Mouse (Mus musculus): ENCODE results near the gene Cadm2. TPM values are rescaled to one million over a fixed set of nuclear protein-coding genes. Genes with fewer than 3 reads are reported as not detected.
A peak's percentile ranks its signal among the peaks of the same experiment; 100 is the strongest.

The Cadm2 gene
- polyA plus RNA-seq, 1 experiment from 2014 or later, result 46.9 TPM

GRCm38 (mm10) chr16:66967686-66968085, 653.0 kb downstream of the Cadm2 start:
- Histone ChIP-seq H3K27me3 (replicated peaks; ENCODE audit: control insufficient read depth, insufficient read depth, low read length) (no peaks in the 10 kb centered on the region), H3K36me3 (ENCODE audit: control insufficient read depth, insufficient read depth) (no peaks in the 10 kb centered on the region)
- WGBS, result 70% methylated on average over 8 of the region's 8 CpGs

DNA sequence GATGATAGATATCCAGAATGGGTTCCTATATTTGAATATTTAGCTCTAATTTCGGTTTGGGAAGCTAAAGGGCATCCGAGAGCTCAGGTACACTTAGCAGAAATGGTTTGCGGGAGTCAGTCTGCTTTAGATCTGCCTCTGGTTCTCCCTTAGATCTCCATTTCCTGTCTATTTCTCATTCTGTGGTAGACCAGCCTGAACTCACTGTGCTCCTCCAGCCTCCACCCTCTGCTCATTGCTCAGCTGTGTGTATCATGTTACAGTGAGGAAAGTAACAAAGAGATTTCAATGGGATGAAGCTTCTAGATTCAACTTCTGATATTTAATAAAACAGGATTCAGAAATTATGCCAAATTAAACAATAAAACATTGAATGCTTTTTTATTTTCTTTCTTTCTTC, 661.6 kb downstream of the Cadm2 start:
- WGBS, result 80% methylated on average over 3 of the region's 3 CpGs

More at GRCm38 (mm10) chr16:66967686-66968085, 653.0 kb downstream of the Cadm2 start:
- H3K27ac ChIP-seq (ENCODE audit: low read length), result no peak overlapping the region
- no peak overlapping the region for H3K4me2 ChIP-seq (ENCODE audit: low read length)
- peak; percentile 39; the same call in 1 of the 2 replicates for ATAC-seq
- H3K4me3 ChIP-seq (replicated peaks; ENCODE audit: low read length), result no peak overlapping the region
- H3K4me1 ChIP-seq (replicated peaks; ENCODE audit: control insufficient read depth, insufficient read depth, low read length), result peaks cover 8% of the 10 kb centered on the region
- no peaks in the 10 kb centered on the region for H3K9me3 ChIP-seq (ENCODE audit: control insufficient read depth, low read length)
- no peak overlapping the region for H3K9ac ChIP-seq (replicated peaks; ENCODE audit: low read depth, low read length)

GRCm38 (mm10) chr16:66955876-66956275, 664.8 kb downstream of the Cadm2 start:
- H3K9ac ChIP-seq (replicated peaks; ENCODE audit: low read depth, low read length), result no peak overlapping the region
- H3K27ac ChIP-seq (ENCODE audit: low read length), result no peak overlapping the region
- H3K4me1 ChIP-seq (replicated peaks; ENCODE audit: control insufficient read depth, insufficient read depth, low read length), result no peaks in the 10 kb centered on the region
- no peak overlapping the region for H3K4me3 ChIP-seq (replicated peaks; ENCODE audit: low read length)
- no peaks in the 10 kb centered on the region for H3K9me3 ChIP-seq (ENCODE audit: control insufficient read depth, low read length)
- H3K4me2 ChIP-seq (ENCODE audit: low read length), result no peak overlapping the region
- ATAC-seq, result no peak
- no peaks in the 10 kb centered on the region for H3K27me3 ChIP-seq (replicated peaks; ENCODE audit: control insufficient read depth, insufficient read depth, low read length)
- no peaks in the 10 kb centered on the region for H3K36me3 ChIP-seq (ENCODE audit: control insufficient read depth, insufficient read depth)
- 64% methylated on average over 2 of the region's 2 CpGs for WGBS

More for the DNA sequence above, 661.6 kb downstream of the Cadm2 start:
- Histone ChIP-seq H3K27me3 (replicated peaks; ENCODE audit: control insufficient read depth, insufficient read depth, low read length) (no peaks in the 10 kb centered on the region), H3K4me3 (replicated peaks; ENCODE audit: low read length) (no peak overlapping the region), H3K4me1 (replicated peaks; ENCODE audit: control insufficient read depth, insufficient read depth, low read length) (no peaks in the 10 kb centered on the region), H3K36me3 (ENCODE audit: control insufficient read depth, insufficient read depth) (no peaks in the 10 kb centered on the region), H3K9me3 (ENCODE audit: control insufficient read depth, low read length) (no peaks in the 10 kb centered on the region), H3K4me2 (ENCODE audit: low read length) (no peak overlapping the region), H3K9ac (replicated peaks; ENCODE audit: low read depth, low read length) (no peak overlapping the region), H3K27ac (ENCODE audit: low read length) (no peak overlapping the region)
- ATAC-seq, result no peak

DNA sequence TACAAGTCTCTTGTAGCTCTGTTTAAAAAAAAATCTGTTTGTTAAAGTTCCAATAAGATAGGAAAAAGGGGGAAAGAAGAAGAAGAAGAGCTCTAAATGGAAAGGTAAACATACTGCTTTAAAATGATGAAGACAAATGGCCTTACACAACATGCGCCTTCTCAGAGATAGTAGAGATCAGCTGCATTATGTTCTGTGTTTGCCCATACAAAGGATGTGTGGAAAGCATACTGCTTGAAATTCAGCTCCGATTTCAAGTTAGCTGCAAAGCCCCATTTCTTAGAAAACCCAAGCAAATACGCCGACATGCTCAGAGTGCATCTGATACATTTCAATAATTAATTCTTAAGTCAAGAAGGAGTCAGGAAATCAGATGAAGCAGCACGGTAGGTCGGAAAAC, 684.4 kb downstream of the Cadm2 start:
- no peak for ATAC-seq
- Histone ChIP-seq H3K4me3 (replicated peaks; ENCODE audit: low read length) (no peak overlapping the region), H3K4me2 (ENCODE audit: low read length) (no peak overlapping the region), H3K9ac (replicated peaks; ENCODE audit: low read depth, low read length) (no peak overlapping the region), H3K9me3 (ENCODE audit: control insufficient read depth, low read length) (no peaks in the 10 kb centered on the region), H3K27ac (ENCODE audit: low read length) (no peak overlapping the region), H3K27me3 (replicated peaks; ENCODE audit: control insufficient read depth, insufficient read depth, low read length) (no peaks in the 10 kb centered on the region), H3K4me1 (replicated peaks; ENCODE audit: control insufficient read depth, insufficient read depth, low read length) (no peaks in the 10 kb centered on the region), H3K36me3 (ENCODE audit: control insufficient read depth, insufficient read depth) (no peaks in the 10 kb centered on the region)
- 81% methylated on average over 6 of the region's 6 CpGs for WGBS

DNA sequence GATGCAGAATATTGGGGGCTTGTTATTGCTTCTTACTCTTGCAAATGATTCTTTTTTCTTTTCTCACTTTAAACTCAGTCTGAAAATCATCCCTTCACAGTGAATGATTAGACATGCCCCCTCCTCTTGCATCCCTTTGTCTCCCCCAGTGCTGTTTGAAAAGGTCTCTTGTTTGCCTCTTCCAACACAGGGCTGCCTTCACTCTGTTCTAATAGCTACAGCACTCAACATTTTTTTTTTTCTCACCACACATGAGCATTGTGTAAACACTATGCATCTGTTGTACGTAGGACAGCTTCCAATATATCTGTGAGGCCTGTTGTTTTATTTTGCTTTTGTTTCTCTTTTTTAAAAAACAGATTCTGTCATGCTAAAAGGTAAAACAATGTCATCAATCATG, 695.2 kb downstream of the Cadm2 start:
- Histone ChIP-seq H3K36me3 (ENCODE audit: control insufficient read depth, insufficient read depth) (no peaks in the 10 kb centered on the region), H3K9ac (replicated peaks; ENCODE audit: low read depth, low read length) (no peak overlapping the region), H3K4me2 (ENCODE audit: low read length) (no peak overlapping the region), H3K27ac (ENCODE audit: low read length) (no peak overlapping the region), H3K4me3 (replicated peaks; ENCODE audit: low read length) (no peak overlapping the region), H3K9me3 (ENCODE audit: control insufficient read depth, low read length) (no peaks in the 10 kb centered on the region), H3K4me1 (replicated peaks; ENCODE audit: control insufficient read depth, insufficient read depth, low read length) (peaks cover 2% of the 10 kb centered on the region; the same call in 1 of the 2 replicates), H3K27me3 (replicated peaks; ENCODE audit: control insufficient read depth, insufficient read depth, low read length) (no peaks in the 10 kb centered on the region)
- no peak for ATAC-seq
- WGBS, result 31% methylated on average over 1 of the region's 1 CpGs

GRCm38 (mm10) chr16:66922753-66923152, 698.0 kb downstream of the Cadm2 start:
- H3K9me3 ChIP-seq (ENCODE audit: control insufficient read depth, low read length), result no peaks in the 10 kb centered on the region
- H3K4me1 ChIP-seq (replicated peaks; ENCODE audit: control insufficient read depth, insufficient read depth, low read length), result peaks cover 2% of the 10 kb centered on the region; the same call in 1 of the 2 replicates
- ATAC-seq, result no peak
- H3K36me3 ChIP-seq (ENCODE audit: control insufficient read depth, insufficient read depth), result no peaks in the 10 kb centered on the region
- no peak overlapping the region for H3K4me3 ChIP-seq (replicated peaks; ENCODE audit: low read length)
- no peak overlapping the region for H3K4me2 ChIP-seq (ENCODE audit: low read length)
- H3K27ac ChIP-seq (ENCODE audit: low read length), result no peak overlapping the region
- whole genome bisulfite sequencing, result 72% methylated on average over 2 of the region's 2 CpGs
- H3K9ac ChIP-seq (replicated peaks; ENCODE audit: low read depth, low read length), result no peak overlapping the region
- no peaks in the 10 kb centered on the region for H3K27me3 ChIP-seq (replicated peaks; ENCODE audit: control insufficient read depth, insufficient read depth, low read length)

DNA sequence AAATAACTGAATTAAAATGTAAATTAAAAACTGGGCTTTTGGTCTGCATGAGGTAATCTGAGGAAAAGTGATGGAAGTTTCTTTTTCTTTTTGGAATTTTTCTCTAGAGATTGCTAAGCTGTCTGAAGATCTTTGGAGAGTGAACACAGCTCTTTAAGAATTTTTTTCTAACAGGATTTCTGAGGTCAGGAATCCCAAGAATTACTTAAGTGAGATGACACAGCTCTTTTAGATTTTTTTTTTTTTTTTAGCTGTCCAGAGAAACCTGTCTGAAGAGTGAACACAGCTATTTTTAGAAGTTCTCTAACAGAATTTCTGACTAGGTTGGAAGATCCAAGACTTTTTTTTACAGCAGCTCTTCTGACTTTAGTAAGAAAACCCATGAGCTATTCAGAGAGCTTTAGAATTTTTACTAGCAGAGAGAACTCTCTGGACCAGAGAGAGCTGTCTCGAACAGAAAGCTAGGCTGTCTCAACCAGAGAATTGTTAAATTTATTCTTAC, 699.2 kb downstream of the Cadm2 start:
- ATAC-seq, result no peak
- Histone ChIP-seq H3K27me3 (replicated peaks; ENCODE audit: control insufficient read depth, insufficient read depth, low read length) (no peaks in the 10 kb centered on the region), H3K4me1 (replicated peaks; ENCODE audit: control insufficient read depth, insufficient read depth, low read length) (peaks cover 2% of the 10 kb centered on the region; the same call in 1 of the 2 replicates), H3K4me3 (replicated peaks; ENCODE audit: low read length) (no peak overlapping the region), H3K4me2 (ENCODE audit: low read length) (no peak overlapping the region), H3K27ac (ENCODE audit: low read length) (no peak overlapping the region), H3K9me3 (ENCODE audit: control insufficient read depth, low read length) (no peaks in the 10 kb centered on the region), H3K9ac (replicated peaks; ENCODE audit: low read depth, low read length) (no peak overlapping the region), H3K36me3 (ENCODE audit: control insufficient read depth, insufficient read depth) (no peaks in the 10 kb centered on the region)
- WGBS, result 97% methylated on average over 1 of the region's 1 CpGs

GRCm38 (mm10) chr16:66919889-66920402, 700.8 kb downstream of the Cadm2 start:
- no peak for ATAC-seq
- WGBS, result 61% methylated on average over 12 of the region's 12 CpGs
- H3K36me3 ChIP-seq (ENCODE audit: control insufficient read depth, insufficient read depth), result no peaks in the 10 kb centered on the region

GRCm38 (mm10) chr16:66901801-66902200, 718.9 kb downstream of the Cadm2 start:
- no peaks in the 10 kb centered on the region for H3K36me3 ChIP-seq (ENCODE audit: control insufficient read depth, insufficient read depth)
- WGBS, result 40% methylated on average over 3 of the region's 3 CpGs

More at GRCm38 (mm10) chr16:66919889-66920402, 700.8 kb downstream of the Cadm2 start:
- Histone ChIP-seq H3K4me1 (replicated peaks; ENCODE audit: control insufficient read depth, insufficient read depth, low read length) (no peaks in the 10 kb centered on the region), H3K9ac (replicated peaks; ENCODE audit: low read depth, low read length) (no peak overlapping the region), H3K4me3 (replicated peaks; ENCODE audit: low read length) (no peak overlapping the region), H3K27me3 (replicated peaks; ENCODE audit: control insufficient read depth, insufficient read depth, low read length) (no peaks in the 10 kb centered on the region), H3K9me3 (ENCODE audit: control insufficient read depth, low read length) (no peaks in the 10 kb centered on the region), H3K27ac (ENCODE audit: low read length) (no peak overlapping the region), H3K4me2 (ENCODE audit: low read length) (no peak overlapping the region)

More at GRCm38 (mm10) chr16:66901801-66902200, 718.9 kb downstream of the Cadm2 start:
- Histone ChIP-seq H3K27ac (ENCODE audit: low read length) (no peak overlapping the region), H3K4me1 (replicated peaks; ENCODE audit: control insufficient read depth, insufficient read depth, low read length) (peaks cover 3% of the 10 kb centered on the region; the same call in 1 of the 2 replicates), H3K9ac (replicated peaks; ENCODE audit: low read depth, low read length) (no peak overlapping the region), H3K9me3 (ENCODE audit: control insufficient read depth, low read length) (no peaks in the 10 kb centered on the region), H3K4me2 (ENCODE audit: low read length) (no peak overlapping the region), H3K27me3 (replicated peaks; ENCODE audit: control insufficient read depth, insufficient read depth, low read length) (no peaks in the 10 kb centered on the region), H3K4me3 (replicated peaks; ENCODE audit: low read length) (no peak overlapping the region)
- no peak; the same call in 1 of the 2 replicates for ATAC-seq
